Mouse (Mus musculus): Measurements from ENCODE around the gene Uba6. TPM values are rescaled to one million over a fixed set of nuclear protein-coding genes. Genes with fewer than 3 reads are reported as not detected.

Uba6 gene
- polyA plus RNA-seq, 1 experiment from 2014 or later = 3.9 TPM

- Histone ChIP-seq H3K4me2 (replicated peaks; ENCODE audit: low read depth, low read length) (no peak overlapping the region), H3K4me1 (ENCODE audit: insufficient read depth, low read depth, low read length) (no peaks in the 10 kb centered on the region), H3K4me3 (ENCODE audit: low read depth, low read length) (no peak overlapping the region), H3K9me3 (ENCODE audit: low read length) (no peaks in the 10 kb centered on the region), H3K9ac (replicated peaks; ENCODE audit: low read depth) (no peak overlapping the region), H3K36me3 (ENCODE audit: insufficient read depth, low read length) (no peaks in the 10 kb centered on the region), H3K27ac (ENCODE audit: low read length) (no peak overlapping the region), H3K27me3 (replicated peaks; ENCODE audit: insufficient read depth, low read length) (no peaks in the 10 kb centered on the region)
- TF ChIP-seq EP300 (IDR thresholded peaks at IDR 0.05) = no peak
- TF ChIP-seq CTCF (IDR thresholded peaks at IDR 0.05) = no peak
- 44% methylated on average over 2 of the region's 2 CpGs for WGBS
- DNase-seq (ENCODE audit: low spot score) (no peak), ATAC-seq (no peak)
Observed at GRCm38 (mm10) chr5:86173778-86174177, 1.2 kb upstream of the Uba6 start.

GRCm38 (mm10) chr5:86172088-86172448 lies 535 bp downstream of the Uba6 start:
- Histone ChIP-seq H3K9ac (replicated peaks; ENCODE audit: low read depth) (peak overlapping the region; percentile 35), H3K9me3 (ENCODE audit: low read length) (no peaks in the 10 kb centered on the region), H3K27me3 (replicated peaks; ENCODE audit: insufficient read depth, low read length) (no peaks in the 10 kb centered on the region), H3K4me1 (ENCODE audit: insufficient read depth, low read depth, low read length) (no peaks in the 10 kb centered on the region), H3K4me2 (replicated peaks; ENCODE audit: low read depth, low read length) (peak overlapping the region; percentile 87), H3K4me3 (ENCODE audit: low read depth, low read length) (peak overlapping the region; percentile 69), H3K36me3 (ENCODE audit: insufficient read depth, low read length) (no peaks in the 10 kb centered on the region), H3K27ac (ENCODE audit: low read length) (peak overlapping the region; percentile 73)
- TF ChIP-seq CTCF (IDR thresholded peaks at IDR 0.05) (no peak), EP300 (IDR thresholded peaks at IDR 0.05) (no peak)
- WGBS = 0% methylated on average over 15 of the region's 15 CpGs
- ATAC-seq (no peak), DNase-seq (ENCODE audit: low spot score) (no peak)

GRCm38 (mm10) chr5:86129828-86130227 lies 42.8 kb downstream of the Uba6 start:
- TF ChIP-seq EP300 (IDR thresholded peaks at IDR 0.05) (no peak), CTCF (IDR thresholded peaks at IDR 0.05) (no peak)
- H3K9ac ChIP-seq (replicated peaks; ENCODE audit: low read depth) = no peak overlapping the region
- H3K9me3 ChIP-seq (ENCODE audit: low read length) = no peaks in the 10 kb centered on the region
- H3K36me3 ChIP-seq (ENCODE audit: insufficient read depth, low read length) = peaks cover 4% of the 10 kb centered on the region
- H3K27ac ChIP-seq (ENCODE audit: low read length) = no peak overlapping the region
- no peak overlapping the region for H3K4me3 ChIP-seq (ENCODE audit: low read depth, low read length)
- H3K4me1 ChIP-seq (ENCODE audit: insufficient read depth, low read depth, low read length) = no peaks in the 10 kb centered on the region
- H3K4me2 ChIP-seq (replicated peaks; ENCODE audit: low read depth, low read length) = no peak overlapping the region
- DNase-seq (ENCODE audit: low spot score) (no peak), ATAC-seq (no peak)
- no peaks in the 10 kb centered on the region for H3K27me3 ChIP-seq (replicated peaks; ENCODE audit: insufficient read depth, low read length)

GRCm38 (mm10) chr5:86128749-86129148 lies 43.9 kb downstream of the Uba6 start:
- H3K27ac ChIP-seq (ENCODE audit: low read length) = no peak overlapping the region
- WGBS = 92% methylated on average over 1 of the region's 1 CpGs
- ATAC-seq (no peak), DNase-seq (ENCODE audit: low spot score) (no peak)
- no peak overlapping the region for H3K9ac ChIP-seq (replicated peaks; ENCODE audit: low read depth)
- H3K4me3 ChIP-seq (ENCODE audit: low read depth, low read length) = no peak overlapping the region
- no peaks in the 10 kb centered on the region for H3K27me3 ChIP-seq (replicated peaks; ENCODE audit: insufficient read depth, low read length)
- peaks cover 4% of the 10 kb centered on the region for H3K36me3 ChIP-seq (ENCODE audit: insufficient read depth, low read length)
- no peaks in the 10 kb centered on the region for H3K9me3 ChIP-seq (ENCODE audit: low read length)
- H3K4me1 ChIP-seq (ENCODE audit: insufficient read depth, low read depth, low read length) = no peaks in the 10 kb centered on the region
- no peak overlapping the region for H3K4me2 ChIP-seq (replicated peaks; ENCODE audit: low read depth, low read length)
- TF ChIP-seq CTCF (IDR thresholded peaks at IDR 0.05) (no peak), EP300 (IDR thresholded peaks at IDR 0.05) (no peak)

- Histone ChIP-seq H3K9ac (replicated peaks; ENCODE audit: low read depth) (no peak overlapping the region), H3K4me3 (ENCODE audit: low read depth, low read length) (no peak overlapping the region), H3K27ac (ENCODE audit: low read length) (no peak overlapping the region), H3K4me2 (replicated peaks; ENCODE audit: low read depth, low read length) (no peak overlapping the region), H3K27me3 (replicated peaks; ENCODE audit: insufficient read depth, low read length) (no peaks in the 10 kb centered on the region), H3K36me3 (ENCODE audit: insufficient read depth, low read length) (peaks cover 15% of the 10 kb centered on the region; the same call in 1 of the 2 replicates), H3K4me1 (ENCODE audit: insufficient read depth, low read depth, low read length) (no peaks in the 10 kb centered on the region), H3K9me3 (ENCODE audit: low read length) (no peaks in the 10 kb centered on the region)
- DNase-seq (ENCODE audit: low spot score) = no peak
- TF ChIP-seq CTCF (IDR thresholded peaks at IDR 0.05) = no peak
- no peak for TF ChIP-seq EP300 (IDR thresholded peaks at IDR 0.05)
- no peak for ATAC-seq
- WGBS = 88% methylated on average over 9 of the region's 9 CpGs
Observed at GRCm38 (mm10) chr5:86118457-86119094, 54.0 kb downstream of the Uba6 start.

GRCm38 (mm10) chr5:86113997-86114396 lies 58.6 kb downstream of the Uba6 start:
- Histone ChIP-seq H3K4me3 (ENCODE audit: low read depth, low read length) (no peak overlapping the region), H3K36me3 (ENCODE audit: insufficient read depth, low read length) (peaks cover 10% of the 10 kb centered on the region; the same call in 1 of the 2 replicates), H3K9ac (replicated peaks; ENCODE audit: low read depth) (no peak overlapping the region), H3K27ac (ENCODE audit: low read length) (no peak overlapping the region), H3K4me1 (ENCODE audit: insufficient read depth, low read depth, low read length) (no peaks in the 10 kb centered on the region), H3K4me2 (replicated peaks; ENCODE audit: low read depth, low read length) (no peak overlapping the region), H3K9me3 (ENCODE audit: low read length) (no peaks in the 10 kb centered on the region), H3K27me3 (replicated peaks; ENCODE audit: insufficient read depth, low read length) (no peaks in the 10 kb centered on the region)
- no peak for DNase-seq (ENCODE audit: low spot score)
- ATAC-seq = no peak
- TF ChIP-seq CTCF (IDR thresholded peaks at IDR 0.05) = no peak
- WGBS = 45% methylated on average over 1 of the region's 1 CpGs

GRCm38 (mm10) chr5:86113037-86113436 lies 59.6 kb downstream of the Uba6 start:
- H3K4me1 ChIP-seq (ENCODE audit: insufficient read depth, low read depth, low read length) = no peaks in the 10 kb centered on the region
- H3K4me3 ChIP-seq (ENCODE audit: low read depth, low read length) = no peak overlapping the region
- DNase-seq (ENCODE audit: low spot score) (no peak), ATAC-seq (no peak)
- H3K27ac ChIP-seq (ENCODE audit: low read length) = no peak overlapping the region
- no peak for TF ChIP-seq EP300 (IDR thresholded peaks at IDR 0.05)
- no peak for TF ChIP-seq CTCF (IDR thresholded peaks at IDR 0.05)
- H3K36me3 ChIP-seq (ENCODE audit: insufficient read depth, low read length) = peaks cover 4% of the 10 kb centered on the region; the same call in 1 of the 2 replicates
- no peaks in the 10 kb centered on the region for H3K9me3 ChIP-seq (ENCODE audit: low read length)
- H3K9ac ChIP-seq (replicated peaks; ENCODE audit: low read depth) = no peak overlapping the region
- no peak overlapping the region for H3K4me2 ChIP-seq (replicated peaks; ENCODE audit: low read depth, low read length)
- H3K27me3 ChIP-seq (replicated peaks; ENCODE audit: insufficient read depth, low read length) = no peaks in the 10 kb centered on the region
- 75% methylated on average over 2 of the region's 2 CpGs for WGBS
